Mouse (Mus musculus) MEL (cell line): Measurements from ENCODE around the gene Ly6g5b. TPM values are rescaled to one million over a fixed set of nuclear protein-coding genes. Genes with fewer than 3 reads are reported as not detected.

ENCODE experiments used
- DNase-seq: peaks from one replicate; pipeline ENCODE4 v3.0.0; 2011; ENCODE audit warnings: low read depth, low spot score
- H3K27ac ChIP-seq: 2 replicates; pipeline ENCODE4 v1.5.1; 2012; ENCODE audit warnings: low read depth, mild to moderate bottlenecking, control low read depth, low read length, moderate library complexity; ENCODE audit not compliant: control insufficient read depth
- H3K27me3 ChIP-seq, 2 experiments: fragments of 150-350 bp in 1 of 2; sonication (generic) in 1 of 2; 2 replicates each; pipeline ENCODE4 v1.6.1; 2012; ENCODE audit warnings: low read length in 2 of 2, mild to moderate bottlenecking in 2 of 2, improper control_type of control experiment in 1 of 2, moderate library complexity in 1 of 2; ENCODE audit not compliant: insufficient read depth in 2 of 2, control insufficient read depth in 1 of 2
- H3K36me3 ChIP-seq, 2 experiments: 2 replicates each; pipeline ENCODE4 v1.6.1; 2012 to 2014; ENCODE audit warnings: low read length in 2 of 2, improper control_type of control experiment in 1 of 2, inconsistent platforms in 1 of 2, mild to moderate bottlenecking in 1 of 2; ENCODE audit not compliant: insufficient read depth in 2 of 2, control insufficient read depth in 1 of 2
- H3K4me1 ChIP-seq, 2 experiments: fragments of 150-350 bp in 1 of 2; sonication (generic) in 1 of 2; 2 replicates each; pipeline ENCODE4 v1.6.1; 2012; ENCODE audit warnings: low read length in 2 of 2, improper control_type of control experiment in 1 of 2, mild to moderate bottlenecking in 1 of 2; ENCODE audit not compliant: insufficient read depth in 2 of 2, control insufficient read depth in 1 of 2
- H3K4me3 ChIP-seq, 2 experiments: fragments of 150-350 bp in 1 of 2; sonication (generic) in 1 of 2; 2 replicates each; pipeline ENCODE4 v1.5.1; 2012; ENCODE audit warnings: low read depth in 2 of 2, low read length in 2 of 2, mild to moderate bottlenecking in 2 of 2, moderate library complexity in 2 of 2, control low read depth in 1 of 2, improper control_type of control experiment in 1 of 2; ENCODE audit not compliant: control insufficient read depth in 1 of 2, insufficient read depth in 1 of 2
- H3K79me2 ChIP-seq: 2 replicates; pipeline ENCODE4 v1.6.1; 2012; ENCODE audit warnings: mild to moderate bottlenecking, low read length, moderate library complexity; ENCODE audit not compliant: control insufficient read depth, poor library complexity, insufficient read depth
- H3K9ac ChIP-seq: 2 replicates; pipeline ENCODE4 v1.6.1; 2012; ENCODE audit warnings: low read depth, mild to moderate bottlenecking, control low read depth, low read length, moderate library complexity; ENCODE audit not compliant: control insufficient read depth, poor library complexity, severe bottlenecking
- H3K9me3 ChIP-seq: fragments of 150-350 bp; sonication (generic); replicated peaks from 2 replicates; pipeline ENCODE4 v1.6.1; 2012; ENCODE audit warnings: mild to moderate bottlenecking, low read length, improper control_type of control experiment, moderate library complexity; ENCODE audit not compliant: insufficient read depth
- CHD1 ChIP-seq: IDR thresholded peaks from 2 replicates; pipeline ENCODE4 v1.6.1; 2012; ENCODE audit warnings: low read depth, mild to moderate bottlenecking, inconsistent platforms, low read length, improper control_type of control experiment
- ELF1 ChIP-seq: IDR thresholded peaks from 2 replicates; pipeline ENCODE4 v1.6.1; 2014; ENCODE audit warnings: low read depth, mild to moderate bottlenecking, inconsistent platforms, low read length, improper control_type of control experiment, moderate library complexity
- GATA1 ChIP-seq: IDR thresholded peaks from 2 replicates; pipeline ENCODE4 v1.6.1; 2011; ENCODE audit warnings: low read depth, low read length, improper control_type of control experiment
- HCFC1 ChIP-seq: IDR thresholded peaks from 2 replicates; pipeline ENCODE4 v1.6.1; 2012; ENCODE audit warnings: low read depth, mild to moderate bottlenecking, inconsistent platforms, low read length, improper control_type of control experiment, moderate library complexity
- MAFK ChIP-seq: IDR thresholded peaks from 2 replicates; pipeline ENCODE4 v1.6.1; 2011; ENCODE audit warnings: low read depth, mild to moderate bottlenecking, low read length, improper control_type of control experiment, borderline replicate concordance
- MAX ChIP-seq: IDR thresholded peaks from 2 replicates; pipeline ENCODE4 v1.6.1; 2011; ENCODE audit warnings: low read length, improper control_type of control experiment
- MXI1 ChIP-seq: IDR thresholded peaks from 2 replicates; pipeline ENCODE4 v1.6.1; 2011; ENCODE audit warnings: mild to moderate bottlenecking, low read depth, low read length, improper control_type of control experiment
- MYB ChIP-seq: IDR thresholded peaks from 2 replicates; pipeline ENCODE4 v1.6.1; 2011; ENCODE audit warnings: mild to moderate bottlenecking, low read depth, low read length, improper control_type of control experiment
- NRF1 ChIP-seq: IDR thresholded peaks from 2 replicates; pipeline ENCODE4 v1.6.1; 2014; ENCODE audit warnings: low read depth, mild to moderate bottlenecking, inconsistent platforms, low read length, improper control_type of control experiment, moderate library complexity; ENCODE audit not compliant: poor library complexity, insufficient read depth, severe bottlenecking
- POLR2A ChIP-seq, 2 experiments: IDR thresholded peaks; 2 replicates each; pipeline ENCODE4 v1.6.1; 2011 to 2012; ENCODE audit warnings: low read length in 2 of 2, mild to moderate bottlenecking in 2 of 2, control low read depth in 1 of 2, improper control_type of control experiment in 1 of 2, low read depth in 1 of 2, moderate library complexity in 1 of 2; ENCODE audit not compliant: control insufficient read depth in 1 of 2, insufficient read depth in 1 of 2, poor library complexity in 1 of 2
- POLR2AphosphoS5 ChIP-seq: IDR thresholded peaks from 2 replicates; pipeline ENCODE4 v1.6.1; 2012; ENCODE audit warnings: low read depth, borderline replicate concordance, mild to moderate bottlenecking, inconsistent platforms, low read length, moderate library complexity, mixed read lengths
- SIN3A ChIP-seq: IDR thresholded peaks from 2 replicates; pipeline ENCODE4 v1.6.1; 2012; ENCODE audit warnings: low read length, improper control_type of control experiment, inconsistent platforms
- SMC3 ChIP-seq: IDR thresholded peaks from 2 replicates; pipeline ENCODE4 v1.6.1; 2011; ENCODE audit warnings: low read depth, low read length, improper control_type of control experiment
- TAL1 ChIP-seq: IDR thresholded peaks from 2 replicates; pipeline ENCODE4 v1.6.1; 2012; ENCODE audit warnings: mild to moderate bottlenecking, inconsistent platforms, low read length, moderate library complexity, mixed read lengths
- TBP ChIP-seq: IDR thresholded peaks from 2 replicates; pipeline ENCODE4 v1.8.0; 2011; ENCODE audit warnings: low read depth, low read length, improper control_type of control experiment
- ZC3H11A ChIP-seq: IDR thresholded peaks from 2 replicates; pipeline ENCODE4 v1.6.1; 2012; ENCODE audit warnings: low read depth, mild to moderate bottlenecking, inconsistent platforms, low read length, improper control_type of control experiment
- ZKSCAN1 ChIP-seq: IDR thresholded peaks from 2 replicates; pipeline ENCODE4 v1.6.1; 2012; ENCODE audit warnings: low read depth, mild to moderate bottlenecking, inconsistent platforms, low read length, improper control_type of control experiment, moderate library complexity
- polyA plus RNA-seq, 2 experiments: library from polyadenylated mRNA; stranded (reverse) in 1 of 2; unstranded in 1 of 2; fragments of >175 nt in 1 of 2; fragments of >200 nt in 1 of 2; gene quantifications; 2 replicates each; pipeline versions ENCODE4 v1.2.1 to v1.2.4; 2012; ENCODE audit warnings: low replicate concordance in 2 of 2, low read depth in 1 of 2; ENCODE audit not compliant: insufficient read length in 2 of 2, insufficient read depth in 1 of 2, missing spikeins in 1 of 2
- total RNA-seq: library from RNA; depleted of rRNA; stranded (reverse); fragments of 300-350 nt; gene quantifications from 2 replicates; pipeline ENCODE4 v1.2.3, GENCODE M21; 2012

The Ly6g5b gene
- total and polyA plus RNA-seq, 3 experiments = 0.65 to 1.4 TPM; not detected in 1

DNA sequence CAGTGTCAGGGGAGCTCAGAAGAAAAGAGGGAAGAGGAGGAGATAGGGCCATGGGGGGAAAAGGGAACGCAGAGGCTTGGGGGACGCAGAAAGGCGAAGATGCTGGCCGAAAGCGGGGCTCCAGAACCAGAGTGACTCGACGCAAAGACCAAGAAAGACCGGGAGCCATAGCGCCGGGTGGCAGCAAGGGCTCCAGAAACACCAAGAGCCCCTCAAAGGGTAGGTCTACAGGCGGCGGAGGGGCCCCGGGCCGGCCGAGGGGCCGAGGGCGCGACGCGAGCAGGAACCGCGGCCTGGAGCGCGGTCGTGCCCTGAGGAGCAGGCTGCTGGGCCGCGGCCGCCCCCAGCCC is 49.0 kb upstream of the Ly6g5b start:
- TF ChIP-seq ZKSCAN1 (no peak), POLR2A (IDR thresholded peaks at IDR 0.05; ENCODE audit: control insufficient read depth in 1 of 2, insufficient read depth in 1 of 2, low read depth in 1 of 2, low read length in 2 of 2, poor library complexity in 1 of 2) (0 out of 4 replicates have a peak, but pooled peaks of 1 of the 2 experiments have one; percentile 54), HCFC1 (no peak), MYB (no peak), ELF1 (no peak), NRF1 (no peak), TBP (no peak)
- Histone ChIP-seq H3K27me3 (no peaks in the 10 kb centered on the region), H3K27ac (peak overlapping the region; percentile 72), H3K4me3 (peak overlapping the region; percentile 92 to 97), H3K4me1 (peaks cover 3 to 13% of the 10 kb centered on the region in 2 experiments; a peak in 3 of 4 replicates), H3K9ac (peak overlapping the region; percentile 81), H3K79me2 (peaks cover 54% of the 10 kb centered on the region), H3K9me3 (no peaks in the 10 kb centered on the region), H3K36me3 (peaks cover 21 to 25% of the 10 kb centered on the region in 2 experiments)
- no peak for DNase-seq

DNA sequence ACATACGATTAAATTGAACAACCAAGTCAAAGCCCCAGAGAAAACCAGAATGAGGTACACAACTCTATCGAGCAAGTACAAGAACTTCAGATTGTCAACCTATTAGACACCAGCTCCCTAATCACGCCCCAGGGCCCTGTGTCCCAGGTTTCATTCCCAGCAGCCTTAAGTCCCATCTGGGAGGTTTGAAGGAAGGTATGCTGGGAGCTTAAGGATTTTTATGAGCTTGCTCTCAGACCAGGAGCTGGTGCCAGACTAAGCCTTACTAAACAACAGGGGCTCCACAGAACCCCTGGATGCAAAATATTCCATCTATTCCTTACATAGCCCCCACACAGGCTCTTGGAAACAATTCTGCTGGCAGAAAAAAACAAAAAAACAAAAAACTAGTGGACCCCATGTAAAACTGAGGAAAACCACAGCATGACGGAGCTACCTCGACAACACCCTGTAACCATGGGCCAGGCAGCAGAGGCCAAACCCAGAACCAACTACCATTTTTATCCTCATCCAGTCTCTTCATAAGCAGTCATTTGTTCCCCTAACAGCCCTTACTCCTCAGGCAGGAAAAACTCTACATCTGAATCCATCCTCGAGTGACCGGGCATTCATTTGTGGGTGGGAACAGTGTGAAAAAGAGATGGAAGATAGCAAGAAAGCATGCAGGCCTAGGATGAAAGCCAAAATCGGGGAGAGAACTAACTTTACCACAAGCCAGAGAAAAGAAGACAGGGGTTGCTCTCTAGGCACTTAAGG is 48.3 kb upstream of the Ly6g5b start:
- Histone ChIP-seq H3K36me3 (peaks cover 21 to 31% of the 10 kb centered on the region in 2 experiments), H3K27ac (peak overlapping the region; percentile 72), H3K9me3 (no peaks in the 10 kb centered on the region), H3K9ac (peak overlapping the region; percentile 81), H3K4me3 (peak overlapping the region; percentile 92 to 97), H3K79me2 (peaks cover 58% of the 10 kb centered on the region), H3K4me1 (peaks cover 3 to 13% of the 10 kb centered on the region in 2 experiments; a peak in 3 of 4 replicates), H3K27me3 (no peaks in the 10 kb centered on the region)
- peak; percentile 29; the same call in 1 of the 2 replicates for TF ChIP-seq MXI1
- no peak for TF ChIP-seq POLR2A (IDR thresholded peaks at IDR 0.05; ENCODE audit: control insufficient read depth in 1 of 2, insufficient read depth in 1 of 2, low read depth in 1 of 2, low read length in 2 of 2, poor library complexity in 1 of 2)
- peak; percentile 37; the same call in 1 of the 2 replicates for TF ChIP-seq MAX
- no peak for TF ChIP-seq TAL1
- peak; percentile 93 for TF ChIP-seq CHD1
- TF ChIP-seq HCFC1 = 0 out of 2 replicates have a peak, but pooled peaks have one; percentile 24
- TF ChIP-seq SIN3A = peak; percentile 70
- DNase-seq = no peak

DNA sequence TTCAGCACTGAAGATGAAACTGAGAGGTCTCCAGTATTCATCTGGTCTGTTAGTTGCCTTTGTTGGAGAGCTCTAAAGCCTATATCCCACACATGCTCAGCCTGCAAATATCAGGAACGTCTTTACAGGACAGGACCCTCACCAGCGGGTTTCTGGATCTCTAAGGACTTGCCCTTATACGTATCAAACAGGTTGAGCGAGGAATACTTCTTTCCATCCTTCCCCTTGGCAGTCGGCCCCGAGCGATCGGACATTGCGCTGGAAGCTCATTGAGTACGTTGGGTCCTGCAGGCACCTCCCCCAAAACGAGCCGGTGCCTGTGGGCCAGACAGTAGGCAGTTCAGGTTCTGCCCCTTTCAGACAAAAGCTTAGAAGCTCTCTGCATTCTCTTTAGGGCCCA is 47.5 kb upstream of the Ly6g5b start:
- Histone ChIP-seq H3K27ac (no peak overlapping the region), H3K79me2 (peaks cover 62% of the 10 kb centered on the region), H3K36me3 (peaks cover 21 to 35% of the 10 kb centered on the region in 2 experiments), H3K4me3 (peak overlapping the region; percentile 92 to 97), H3K9me3 (no peaks in the 10 kb centered on the region), H3K4me1 (peaks cover 3 to 13% of the 10 kb centered on the region in 2 experiments; a peak in 3 of 4 replicates), H3K9ac (peak overlapping the region; percentile 81), H3K27me3 (no peaks in the 10 kb centered on the region)
- TF ChIP-seq SIN3A (no peak), POLR2A (IDR thresholded peaks at IDR 0.05; ENCODE audit: control insufficient read depth in 1 of 2, insufficient read depth in 1 of 2, low read depth in 1 of 2, low read length in 2 of 2, poor library complexity in 1 of 2) (no peak), HCFC1 (no peak), MAFK (no peak), TAL1 (no peak), CHD1 (no peak), ZKSCAN1 (no peak), POLR2AphosphoS5 (no peak), SMC3 (no peak), GATA1 (no peak), ZC3H11A (no peak)
- no peak for DNase-seq
